Mouse (Mus musculus): ENCODE measurements around the gene Gm36210.

DNA sequence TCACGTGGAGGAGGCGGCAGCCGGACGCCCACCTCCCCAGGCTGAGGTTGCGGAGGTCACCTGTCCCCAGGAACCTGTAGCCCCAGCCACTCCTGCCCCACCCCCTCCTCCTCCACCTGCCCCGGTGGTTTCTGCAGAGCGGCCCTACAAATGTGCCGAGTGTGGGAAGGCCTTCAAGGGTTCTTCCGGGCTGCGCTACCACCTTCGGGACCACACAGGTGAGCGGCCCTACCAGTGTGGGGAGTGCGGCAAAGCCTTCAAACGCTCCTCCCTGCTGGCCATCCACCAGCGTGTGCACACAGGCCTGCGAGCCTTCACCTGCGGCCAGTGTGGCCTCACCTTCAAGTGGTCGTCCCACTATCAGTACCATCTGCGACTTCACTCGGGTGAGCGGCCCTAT lies 13.7 kb upstream of the Gm36210 start:
- TF ChIP-seq MAX (IDR thresholded peaks at IDR 0.05; ENCODE audit: low read length) = no peak
- TF ChIP-seq GATA1 (IDR thresholded peaks at IDR 0.05; ENCODE audit: low read depth, low read length) = no peak
- no peak for TF ChIP-seq CTCF (IDR thresholded peaks at IDR 0.05 in 2 of 3, conservative IDR thresholded peaks at IDR 0.05 in 1 of 3; ENCODE audit: control insufficient read depth in 1 of 3, insufficient read depth in 1 of 3, low read depth in 2 of 3, low read length in 3 of 3, poor library complexity in 1 of 3, severe bottlenecking in 1 of 3)
- TF ChIP-seq TAL1 (IDR thresholded peaks at IDR 0.05; ENCODE audit: low read length) = no peak

Measured in MEL (cell line).